Mouse (Mus musculus) spleen, postnatal 4 days (tissue): ENCODE measurements around the gene Ecel1.
A peak's percentile ranks its signal among the peaks of the same experiment; 100 is the strongest.

Experiments used
- DNase-seq, 2 experiments: peaks; one replicate each; pipeline ENCODE4 v3.0.0; 2022; ENCODE audit warnings: low spot score in 2 of 2

The Ecel1 gene

GRCm38 (mm10) chr1:87170458-87170857 lies 14.1 kb upstream of the Ecel1 start:
- DNase-seq: no peak

- DNase-seq: no peak
Measured at GRCm38 (mm10) chr1:87164796-87165184, 8.5 kb upstream of the Ecel1 start.

- no peak for DNase-seq
Measured at GRCm38 (mm10) chr1:87164164-87164795, 8.0 kb upstream of the Ecel1 start.

- DNase-seq: no peak
Measured at GRCm38 (mm10) chr1:87159396-87159795, 3.1 kb upstream of the Ecel1 start.

- DNase-seq: no peak
Measured at GRCm38 (mm10) chr1:87155531-87156198, 656 bp downstream of the Ecel1 start.

- DNase-seq: no peak
Measured at GRCm38 (mm10) chr1:87154501-87155120, 1.7 kb downstream of the Ecel1 start.

GRCm38 (mm10) chr1:87153776-87154500 lies 2.4 kb downstream of the Ecel1 start:
- DNase-seq: no peak

GRCm38 (mm10) chr1:87151286-87151685 lies 5.0 kb downstream of the Ecel1 start:
- no peak for DNase-seq

GRCm38 (mm10) chr1:87149422-87149821 lies 6.9 kb downstream of the Ecel1 start:
- no peak for DNase-seq

- DNase-seq: no peak
Measured at GRCm38 (mm10) chr1:87143141-87143540, 13.2 kb downstream of the Ecel1 start.

- no peak for DNase-seq
Measured at GRCm38 (mm10) chr1:87142456-87142855, 13.9 kb downstream of the Ecel1 start.

GRCm38 (mm10) chr1:87141550-87141949 lies 14.8 kb downstream of the Ecel1 start:
- DNase-seq: no peak

GRCm38 (mm10) chr1:87131803-87132202 lies 24.5 kb downstream of the Ecel1 start:
- no peak for DNase-seq

- DNase-seq: peak in 1 of 2 experiments; percentile 65
Measured at GRCm38 (mm10) chr1:87127206-87128030, 28.9 kb downstream of the Ecel1 start.

- DNase-seq: no peak
Measured at GRCm38 (mm10) chr1:87124673-87125072, 31.6 kb downstream of the Ecel1 start, which contains the start of gene Akp3. Gene Akp3, plus strand, starts transcription at chr1:87124973.

- no peak for DNase-seq
Measured at GRCm38 (mm10) chr1:87114784-87115183, 41.5 kb downstream of the Ecel1 start.

- DNase-seq: no peak
Measured at GRCm38 (mm10) chr1:87111719-87112354, 44.5 kb downstream of the Ecel1 start.

GRCm38 (mm10) chr1:87108564-87108963 lies 47.8 kb downstream of the Ecel1 start:
- no peak for DNase-seq

- DNase-seq: no peak
Measured at GRCm38 (mm10) chr1:87106536-87106935, 49.8 kb downstream of the Ecel1 start.

GRCm38 (mm10) chr1:87103936-87104335 lies 52.4 kb downstream of the Ecel1 start:
- DNase-seq: no peak

GRCm38 (mm10) chr1:87102114-87102513 lies 54.2 kb downstream of the Ecel1 start:
- DNase-seq: no peak
